Mouse (Mus musculus) c-Kit-positive CD71-negative TER-119-negative erythroid progenitor cells, embryonic 14.5 days (primary cell): ENCODE measurements around the gene Sigirr.

Source experiments
- DNase-seq: peaks from one replicate; pipeline ENCODE4 v3.0.0-alpha.2; 2013; ENCODE audit warnings: low read depth

Sigirr gene

DNA sequence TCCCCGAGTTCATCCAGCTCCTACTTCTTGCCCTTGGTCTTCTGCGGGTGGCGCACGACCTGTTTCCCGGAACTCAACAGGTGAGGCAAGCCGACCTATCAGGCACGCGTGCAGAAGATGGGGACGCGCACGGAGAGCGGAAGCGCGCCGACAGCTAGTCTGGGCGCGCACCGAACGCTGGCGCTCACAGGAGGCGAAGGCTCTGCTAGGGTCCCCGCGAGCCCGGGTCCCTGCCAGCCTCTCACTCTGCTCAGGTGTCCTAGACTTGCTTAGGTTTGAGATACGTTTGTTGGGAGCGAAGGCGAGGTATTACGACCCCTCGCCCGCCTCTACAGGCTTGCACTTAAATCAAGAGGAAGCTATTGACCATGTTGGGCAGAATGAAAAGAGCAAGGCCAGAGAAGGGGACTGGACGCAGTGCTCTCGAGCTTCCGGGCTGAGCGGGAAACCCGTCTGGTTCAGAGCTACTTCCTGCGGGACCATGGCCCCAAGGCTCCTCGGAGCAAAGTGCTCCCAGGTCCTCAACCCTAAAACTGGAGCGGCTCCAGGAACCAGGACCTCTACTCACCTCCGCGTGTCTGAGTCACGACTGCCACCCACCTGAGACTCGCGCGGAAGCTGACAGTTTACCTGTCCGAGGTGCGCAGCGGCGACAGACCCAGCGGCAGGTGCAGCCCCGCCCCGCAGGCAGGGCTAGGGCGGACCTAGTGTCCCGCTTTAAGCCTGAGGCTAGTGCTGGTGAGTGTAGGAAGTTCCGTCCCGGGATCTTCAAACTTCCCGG is at the start of gene Sigirr:
Sigirr (minus strand) TSS at position 662 of the 781 bp plus-strand sequence.
- DNase-seq = no peak

- DNase-seq = no peak
These were observed 48.3 kb upstream of the Sigirr start for GRCm38 (mm10) chr7:141148639-141149038.

DNA sequence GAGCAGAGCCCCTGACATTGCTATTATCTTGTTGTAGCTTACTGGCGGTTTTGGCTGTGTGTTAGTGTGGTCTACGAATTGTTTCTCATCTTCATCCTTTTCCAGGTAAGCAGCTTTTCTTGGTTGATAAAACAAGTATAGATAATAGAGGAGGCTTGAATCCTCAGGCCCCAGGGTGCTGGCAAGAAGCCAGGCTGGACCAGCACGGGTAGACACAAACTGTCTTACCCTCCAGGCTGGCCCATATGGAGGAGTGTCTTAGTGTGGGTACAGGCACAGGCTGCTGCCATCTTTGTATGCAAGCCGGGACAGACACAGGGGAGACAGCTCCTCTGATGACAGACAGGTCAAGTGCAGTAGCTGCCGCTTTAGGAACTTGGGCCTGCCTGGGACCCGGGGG is 46.7 kb upstream of the Sigirr start:
- DNase-seq = no peak

- no peak for DNase-seq
These were observed 45.7 kb upstream of the Sigirr start for GRCm38 (mm10) chr7:141146043-141146595.

GRCm38 (mm10) chr7:141145403-141145802 is 45.0 kb upstream of the Sigirr start:
- no peak for DNase-seq

- no peak for DNase-seq
These were observed 44.3 kb upstream of the Sigirr start for GRCm38 (mm10) chr7:141144650-141145049.

DNA sequence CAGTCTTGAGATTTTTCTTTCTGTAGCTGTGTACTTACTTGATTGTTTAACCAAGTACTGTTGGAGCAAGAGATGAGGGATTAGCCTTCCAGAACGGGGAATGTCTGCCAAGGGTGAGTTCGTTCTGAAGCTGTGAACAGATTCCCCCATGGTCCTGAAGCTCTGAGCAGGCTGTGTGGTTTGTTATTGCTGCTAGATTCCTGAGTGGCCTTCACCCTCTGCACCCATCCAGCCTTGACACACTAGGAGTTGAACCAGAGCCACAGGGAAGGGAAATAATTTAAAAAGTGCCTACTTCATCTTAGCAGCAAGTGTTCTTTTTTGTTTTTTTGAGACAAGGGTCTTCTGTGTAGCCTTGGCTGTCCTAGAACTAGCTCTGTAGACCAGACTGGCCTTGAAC is 43.5 kb upstream of the Sigirr start:
- DNase-seq = no peak

- peak; percentile 51 for DNase-seq
These were observed 42.7 kb upstream of the Sigirr start for GRCm38 (mm10) chr7:141143112-141143511.

GRCm38 (mm10) chr7:141141326-141141725 is 41.0 kb upstream of the Sigirr start:
- no peak for DNase-seq

DNA sequence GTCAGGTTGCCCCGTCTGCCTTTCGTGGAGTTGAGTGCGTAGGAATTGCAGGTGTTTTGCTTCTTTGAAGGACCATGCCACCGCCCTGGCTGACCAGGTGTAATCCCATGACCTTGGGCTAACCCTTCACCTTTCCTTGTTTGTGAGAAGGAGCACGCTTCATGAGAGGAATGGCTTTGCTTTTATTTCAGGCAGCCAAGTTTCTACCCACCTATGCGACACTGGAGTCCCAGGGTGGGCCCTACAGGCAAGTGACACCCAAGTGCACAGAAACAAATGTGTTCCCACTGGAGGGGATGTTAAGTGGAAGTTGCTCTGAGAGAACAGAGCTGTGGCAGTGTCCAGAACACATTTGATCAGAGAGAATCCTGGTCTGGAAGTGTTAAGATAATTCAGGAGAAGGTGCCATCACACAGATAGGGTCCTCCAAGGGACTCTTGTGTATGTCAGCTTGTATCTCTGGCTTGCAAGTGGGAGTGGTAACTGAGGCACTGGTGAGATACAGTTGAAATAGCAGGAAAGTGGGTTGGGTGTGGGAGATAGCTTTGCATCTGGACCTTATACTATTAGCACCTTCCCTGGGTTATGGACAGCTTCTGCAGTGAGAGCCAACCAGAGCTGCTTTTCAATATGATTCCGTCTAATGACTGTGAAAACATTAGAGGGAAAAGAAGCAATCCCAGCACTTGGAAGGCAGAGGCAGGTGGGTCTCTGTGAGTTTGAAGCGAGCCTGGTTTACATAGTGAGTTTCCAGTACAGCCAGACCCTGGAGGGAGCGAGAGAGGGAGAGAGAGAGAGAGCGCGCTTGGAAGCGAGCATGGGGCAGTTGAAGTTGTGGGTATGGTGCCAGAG is 31.8 kb upstream of the Sigirr start:
- DNase-seq = peak; percentile 40

DNA sequence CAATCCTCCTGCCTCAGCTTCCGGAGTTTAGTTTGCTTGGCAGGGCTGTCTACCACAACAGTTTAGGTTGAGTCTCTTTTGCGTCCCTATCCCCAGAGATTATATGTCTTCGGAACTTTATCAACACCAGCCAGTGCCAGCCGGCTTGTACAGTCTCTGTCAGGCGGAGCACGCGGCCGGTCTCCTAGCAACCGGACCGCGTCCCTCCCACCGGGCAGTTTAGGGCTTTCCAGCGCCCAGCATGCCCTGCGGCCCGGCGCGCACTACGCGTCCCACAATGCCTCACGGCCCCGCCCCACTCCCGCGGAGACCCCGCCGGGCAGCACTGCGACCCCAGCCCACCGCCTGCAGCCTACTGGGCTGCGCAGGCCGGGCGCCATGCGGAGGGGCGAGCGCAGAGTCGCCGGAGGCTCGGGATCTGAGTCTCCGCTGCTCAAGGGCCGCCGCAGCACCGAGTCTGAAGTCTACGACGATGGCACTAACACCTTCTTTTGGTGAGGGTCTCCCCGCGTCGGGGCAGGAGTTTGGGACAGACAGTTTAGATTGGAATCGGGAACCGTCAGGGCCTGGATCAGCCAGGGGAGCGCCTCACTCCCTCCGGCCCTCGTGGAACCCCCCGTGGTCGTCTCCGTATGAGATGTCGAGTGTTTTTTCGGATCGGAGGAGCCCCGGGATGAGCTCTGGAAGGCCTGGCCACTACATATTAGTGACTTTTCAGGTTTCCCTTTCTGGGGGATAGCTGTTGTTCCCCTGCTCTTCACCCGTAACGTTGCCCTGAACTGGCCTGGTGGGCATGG is 30.9 kb upstream of the Sigirr start:
- peak; percentile 80 for DNase-seq

DNA sequence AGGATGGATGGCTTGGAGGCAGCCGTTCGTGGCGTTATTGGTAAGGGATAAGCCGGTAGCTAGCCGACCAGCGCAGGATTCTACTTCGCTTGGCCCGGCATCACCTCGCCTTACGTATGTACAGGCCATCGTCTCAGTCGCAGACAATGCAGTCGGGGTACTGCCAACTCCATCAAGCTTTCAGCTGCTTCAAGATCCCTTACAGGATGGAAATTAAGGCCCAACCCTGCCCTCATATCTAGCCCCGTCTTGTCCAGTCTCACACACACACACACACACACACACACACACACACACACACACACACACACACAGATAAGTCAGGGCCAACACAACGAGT is 23.1 kb upstream of the Sigirr start:
- DNase-seq = no peak

GRCm38 (mm10) chr7:141122689-141123516 is 22.5 kb upstream of the Sigirr start:
- peak; percentile 98 for DNase-seq

- DNase-seq = no peak
These were observed 21.9 kb upstream of the Sigirr start, which contains the start of gene Ptdss2 for GRCm38 (mm10) chr7:141122245-141122644. Gene Ptdss2, plus strand, starts transcription at chr7:141122382.

DNA sequence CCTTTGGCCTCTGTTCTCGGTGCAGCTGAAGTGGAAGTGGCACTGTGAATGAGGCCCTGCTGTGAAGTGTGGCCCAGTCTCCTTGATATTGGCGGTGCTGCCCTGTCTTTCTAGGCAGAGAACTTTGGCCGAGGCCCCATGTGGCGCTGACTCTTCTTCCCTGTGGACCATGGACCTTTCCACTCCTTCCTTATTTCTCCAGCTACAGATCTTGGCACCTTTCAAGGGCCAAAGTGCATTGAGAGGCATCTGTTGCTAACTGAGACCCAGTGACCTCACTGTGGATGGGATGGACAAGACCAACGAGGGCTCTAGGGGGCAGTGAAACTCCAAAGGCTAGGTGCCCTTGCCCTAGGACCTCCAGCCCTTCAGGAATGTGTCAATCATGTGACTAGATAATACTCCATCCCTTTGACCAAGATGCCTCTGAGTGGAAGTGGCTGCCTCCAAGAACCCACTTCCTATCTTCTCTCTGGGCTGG is 20.7 kb upstream of the Sigirr start:
- DNase-seq = no peak

- no peak for DNase-seq
These were observed 20.2 kb upstream of the Sigirr start for GRCm38 (mm10) chr7:141120605-141121004.

GRCm38 (mm10) chr7:141119487-141119886 is 19.1 kb upstream of the Sigirr start:
- DNase-seq = no peak

DNA sequence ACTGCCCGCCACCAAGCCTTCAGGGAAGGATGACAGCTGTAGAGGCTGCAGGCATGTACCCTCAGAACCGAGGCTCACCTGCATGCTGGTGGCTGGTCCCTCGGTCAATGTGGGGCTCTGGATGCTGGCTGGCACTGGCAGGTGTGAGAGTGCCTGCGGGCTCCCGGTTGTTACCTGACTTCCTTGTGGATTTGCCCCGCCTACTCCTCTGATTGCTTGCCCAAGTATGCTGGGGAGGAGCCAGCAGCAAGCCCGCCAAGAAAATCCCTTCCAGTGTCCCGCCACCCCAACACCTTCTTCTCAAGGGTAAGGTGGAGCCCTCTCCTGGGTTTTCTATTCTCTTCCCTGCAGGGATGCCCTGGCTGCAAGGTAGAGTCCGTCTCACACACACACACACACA is 17.3 kb upstream of the Sigirr start, which contains the start of gene Ano9:
Ano9 (minus strand) TSS at position 171 of the 400 bp plus-strand sequence.
- DNase-seq = no peak

DNA sequence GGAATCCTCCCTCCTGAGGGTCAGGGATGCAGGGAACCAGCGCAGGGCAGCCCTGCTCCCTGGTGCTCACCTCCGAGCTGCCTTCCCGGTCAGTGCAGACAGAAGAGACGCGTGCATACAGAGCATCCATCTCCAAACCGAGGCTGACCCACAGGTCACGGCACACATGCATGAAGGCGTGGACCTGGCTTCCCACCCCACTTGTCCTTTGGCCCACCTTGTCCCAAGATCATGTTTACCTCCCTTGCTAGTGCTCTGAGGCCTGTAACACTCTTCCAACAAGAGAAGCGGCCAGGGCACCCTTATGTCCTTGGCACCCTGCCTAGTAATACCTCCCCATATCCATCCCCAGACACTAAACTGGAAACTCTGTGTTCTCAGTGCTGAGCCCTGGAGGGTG is 15.5 kb upstream of the Sigirr start:
- no peak for DNase-seq

DNA sequence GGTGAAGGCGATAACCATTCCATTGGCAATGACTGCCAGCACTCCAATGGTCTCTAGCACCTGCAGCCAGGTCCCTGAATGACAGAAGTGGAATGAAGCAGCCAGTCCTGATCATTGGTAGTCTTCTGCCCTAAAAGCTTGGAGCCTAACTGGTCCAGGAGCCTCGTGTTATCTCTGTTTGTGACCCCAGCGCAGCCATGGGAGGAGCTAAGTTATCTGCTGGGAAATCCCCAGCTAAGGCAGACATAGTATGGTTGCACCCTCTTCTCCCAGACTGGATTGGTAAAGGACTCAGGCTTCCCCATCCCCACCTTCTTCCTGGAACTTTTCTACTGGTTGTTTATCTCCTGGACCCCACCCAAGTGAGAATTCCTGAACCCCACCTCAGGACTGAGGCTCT is 2.8 kb upstream of the Sigirr start:
- no peak for DNase-seq

- DNase-seq = no peak
These were observed 3.2 kb downstream of the Sigirr start for GRCm38 (mm10) chr7:141097177-141097576.
